Mouse (Mus musculus): ENCODE measurements around the gene Rfwd3.
"Not testable (repeated sequence)": the region's sequence is repeated elsewhere in the genome, so short reads cannot be mapped to it uniquely, and the experiment has no call there.

The Rfwd3 gene

DNA sequence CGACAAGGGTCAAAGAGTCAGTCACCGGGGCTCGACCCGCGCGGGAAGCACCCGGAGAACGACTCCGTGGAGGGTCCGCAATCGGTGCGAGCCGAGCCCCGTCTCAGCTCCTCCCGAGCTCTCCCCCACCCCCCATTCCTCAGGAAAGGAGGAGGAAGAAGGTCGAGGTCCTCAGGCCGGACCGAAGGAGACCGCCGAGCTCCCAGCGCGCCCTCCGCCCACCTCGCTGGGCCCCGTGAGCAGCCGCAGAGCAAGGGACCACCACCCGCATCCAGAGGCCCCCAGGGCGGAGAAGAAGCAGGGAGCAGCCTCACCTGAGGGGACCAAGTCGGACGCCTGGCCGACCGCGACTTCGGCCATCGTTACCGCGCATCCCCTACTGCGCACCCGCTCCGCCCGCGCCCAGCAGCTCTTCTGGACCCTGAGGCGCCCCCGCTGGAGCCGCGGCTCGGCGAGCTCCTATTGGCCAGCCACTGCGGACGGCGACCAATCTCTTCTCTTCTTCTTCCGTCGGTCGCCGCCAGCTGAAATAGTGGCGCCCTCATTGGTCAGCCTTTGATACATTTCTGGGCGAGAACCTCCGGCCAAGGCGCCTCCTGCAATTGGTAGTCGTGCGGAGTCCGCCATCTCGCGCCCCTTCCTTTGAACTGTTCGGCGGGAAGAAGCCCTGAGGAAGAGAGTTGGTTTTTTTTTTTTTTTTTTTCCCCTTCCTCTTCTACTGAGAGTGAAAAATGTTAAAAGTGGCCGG is at the start of gene Rfwd3:
Rfwd3 (minus strand) TSS at position 402 of the 748 bp plus-strand sequence.
- DNase-seq (ENCODE audit: low spot score), result peak; percentile 98

DNA sequence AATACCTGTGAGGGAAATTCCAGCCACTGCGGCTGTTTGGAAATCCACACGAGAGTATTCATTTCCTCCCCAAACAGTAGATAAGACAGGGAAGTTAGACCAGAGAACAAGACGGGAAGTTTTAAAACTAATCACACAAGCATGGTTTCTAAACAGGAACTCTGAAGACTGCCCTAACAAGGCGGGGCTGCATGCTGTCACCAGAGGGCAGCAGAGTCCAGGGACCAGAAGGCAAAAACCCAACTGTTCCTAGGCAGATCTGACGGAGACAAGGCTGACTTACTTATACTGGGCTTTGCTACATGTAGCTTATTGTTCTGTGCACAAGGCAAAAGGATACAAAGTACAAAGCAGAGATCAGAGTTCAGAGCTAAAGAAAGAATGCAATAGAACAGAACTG is 43.2 kb upstream of the Rfwd3 start:
- DNase-seq (ENCODE audit: low spot score), result peak; percentile 85

DNA sequence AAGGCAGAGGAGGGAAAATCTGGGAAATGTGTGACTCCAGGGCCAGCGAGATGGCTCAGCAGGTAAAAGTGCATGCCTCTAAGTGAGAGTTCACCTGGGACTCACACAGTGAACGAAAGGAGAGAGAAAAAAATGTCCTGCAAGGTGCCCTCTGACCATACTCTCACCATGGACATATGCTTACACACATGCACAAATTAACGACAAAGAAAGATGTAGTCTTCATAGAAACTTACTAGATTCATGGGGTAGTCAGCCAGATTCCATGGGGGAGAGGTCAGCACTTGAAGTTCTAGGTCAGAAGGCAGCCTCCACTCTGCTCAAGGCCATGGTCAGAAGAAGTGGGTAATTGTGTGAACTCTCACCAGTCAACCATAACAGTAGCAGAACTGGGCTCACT is 40.2 kb upstream of the Rfwd3 start:
- no peak for DNase-seq (ENCODE audit: low spot score)

- DNase-seq (ENCODE audit: low spot score), result no peak
Observed at GRCm38 (mm10) chr8:111338370-111339208, 38.6 kb upstream of the Rfwd3 start.

DNA sequence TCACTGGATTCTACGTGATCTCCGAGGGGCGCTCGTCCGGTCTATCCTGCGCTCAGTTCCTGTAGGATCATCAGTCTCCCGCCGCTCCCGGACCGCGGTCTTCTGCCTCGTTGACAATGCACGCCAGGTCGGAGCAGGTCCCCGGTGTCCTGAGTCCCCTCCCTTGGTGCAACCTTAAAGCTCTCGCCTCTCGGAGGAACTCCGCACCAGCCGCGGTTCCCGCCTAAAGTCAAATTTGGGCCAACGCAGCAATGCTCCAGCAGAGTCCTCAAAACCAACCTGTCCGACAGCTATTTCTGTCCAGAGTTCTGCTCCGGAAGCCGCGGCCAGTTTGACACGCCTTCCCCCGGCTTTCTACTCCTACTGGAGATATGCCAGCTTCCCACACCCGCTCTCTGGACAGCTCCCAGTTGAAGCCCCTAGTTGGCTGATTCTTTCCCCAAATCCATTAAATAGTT is 37.9 kb upstream of the Rfwd3 start, which contains the start of gene Mlkl:
Mlkl (minus strand) TSS at position 288 of the 458 bp plus-strand sequence.
- DNase-seq (ENCODE audit: low spot score), result no peak

GRCm38 (mm10) chr8:111337311-111337889 is 37.4 kb upstream of the Rfwd3 start:
- no peak for DNase-seq (ENCODE audit: low spot score)

- no peak for DNase-seq (ENCODE audit: low spot score)
Observed at GRCm38 (mm10) chr8:111336692-111337091, 36.7 kb upstream of the Rfwd3 start.

DNA sequence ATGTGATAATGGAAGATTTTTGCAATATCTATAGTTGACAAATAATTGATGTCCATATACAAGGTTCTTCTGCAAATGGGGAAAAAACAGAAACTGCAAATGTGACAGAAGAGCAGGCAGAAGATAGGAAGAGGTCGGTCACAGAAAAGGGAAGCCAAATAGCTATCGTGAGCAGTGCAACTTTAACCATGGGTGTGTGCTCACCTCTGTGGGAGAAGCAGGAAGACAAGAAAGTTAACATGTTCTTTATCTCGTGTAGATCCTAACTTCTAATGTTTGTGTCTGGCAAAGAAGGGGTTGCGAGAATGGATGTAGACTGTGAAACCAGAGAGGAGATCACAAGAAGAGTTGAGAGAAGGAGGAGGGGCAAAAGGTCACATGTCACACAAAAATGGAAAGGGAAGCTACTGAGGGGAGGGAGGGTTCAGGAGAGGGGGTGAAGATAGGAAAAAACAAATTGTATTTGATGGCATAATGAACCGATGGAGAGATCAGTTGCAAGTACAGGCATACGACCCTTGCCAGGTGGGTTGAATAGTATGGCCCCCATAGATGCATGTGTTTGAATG is 25.3 kb upstream of the Rfwd3 start:
- DNase-seq (ENCODE audit: low spot score), result no peak

- DNase-seq (ENCODE audit: low spot score), result no peak
Observed at GRCm38 (mm10) chr8:111314729-111315128, 14.7 kb upstream of the Rfwd3 start.

- DNase-seq (ENCODE audit: low spot score), result not testable (repeated sequence)
Observed at GRCm38 (mm10) chr8:111313961-111314360, 13.9 kb upstream of the Rfwd3 start.

GRCm38 (mm10) chr8:111312758-111313162 is 12.7 kb upstream of the Rfwd3 start:
- DNase-seq (ENCODE audit: low spot score), result no peak

DNA sequence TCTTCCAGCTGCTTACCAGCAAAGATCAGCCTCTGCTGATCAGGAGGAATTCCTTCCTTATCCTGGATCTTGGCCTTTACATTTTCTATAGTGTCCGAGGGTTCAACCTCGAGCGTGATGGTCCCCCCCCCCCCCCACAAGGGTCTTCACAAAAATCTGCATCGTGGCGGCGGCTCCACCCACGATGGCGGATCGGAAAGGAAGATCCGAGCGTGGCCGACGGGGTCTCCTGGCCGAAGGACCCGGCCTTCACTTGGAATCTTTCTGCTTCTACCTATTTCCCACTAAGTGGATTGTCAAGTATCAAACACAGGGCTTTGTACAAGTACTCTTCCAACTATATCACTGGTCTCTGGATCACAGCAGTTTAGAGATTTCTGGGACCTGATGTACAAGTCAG is 10.0 kb upstream of the Rfwd3 start:
- DNase-seq (ENCODE audit: low spot score), result not testable (repeated sequence)

DNA sequence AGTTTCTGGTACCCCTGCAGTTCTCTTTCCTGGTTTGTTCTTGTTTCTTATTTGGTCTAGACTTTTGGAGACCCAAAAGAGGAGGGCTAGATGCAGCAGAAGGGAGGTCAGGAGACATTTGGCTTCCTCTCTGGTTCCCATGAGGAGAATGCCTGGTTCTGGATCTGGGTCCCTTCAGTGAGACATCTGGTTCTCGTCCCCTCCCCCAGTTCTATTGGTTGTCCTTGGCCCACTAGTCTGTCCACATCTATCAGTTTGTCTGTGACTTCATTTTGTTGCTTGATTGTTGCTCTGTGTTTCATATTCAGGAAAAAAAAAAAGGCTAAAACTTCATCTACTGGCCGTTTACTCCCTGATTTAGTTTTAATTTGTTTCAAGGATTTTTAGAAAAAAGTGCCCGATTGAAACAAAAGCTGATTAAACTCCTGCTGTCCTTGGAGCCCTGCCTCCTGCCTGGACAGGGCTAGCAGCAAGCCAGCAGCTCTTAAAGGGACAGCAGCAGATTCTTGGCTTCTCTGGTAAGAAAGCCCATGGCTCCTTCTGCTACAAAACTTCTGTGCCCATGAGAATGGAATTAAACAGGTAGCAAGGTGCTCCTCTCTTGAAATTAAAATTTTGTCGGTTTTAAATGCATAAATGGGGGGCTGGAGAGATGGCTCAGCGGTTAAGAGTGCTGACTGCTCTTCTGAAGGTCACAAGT is 5.2 kb upstream of the Rfwd3 start:
- no peak for DNase-seq (ENCODE audit: low spot score)

- DNase-seq (ENCODE audit: low spot score), result no peak
Observed at GRCm38 (mm10) chr8:111304359-111304758, 4.3 kb upstream of the Rfwd3 start.

DNA sequence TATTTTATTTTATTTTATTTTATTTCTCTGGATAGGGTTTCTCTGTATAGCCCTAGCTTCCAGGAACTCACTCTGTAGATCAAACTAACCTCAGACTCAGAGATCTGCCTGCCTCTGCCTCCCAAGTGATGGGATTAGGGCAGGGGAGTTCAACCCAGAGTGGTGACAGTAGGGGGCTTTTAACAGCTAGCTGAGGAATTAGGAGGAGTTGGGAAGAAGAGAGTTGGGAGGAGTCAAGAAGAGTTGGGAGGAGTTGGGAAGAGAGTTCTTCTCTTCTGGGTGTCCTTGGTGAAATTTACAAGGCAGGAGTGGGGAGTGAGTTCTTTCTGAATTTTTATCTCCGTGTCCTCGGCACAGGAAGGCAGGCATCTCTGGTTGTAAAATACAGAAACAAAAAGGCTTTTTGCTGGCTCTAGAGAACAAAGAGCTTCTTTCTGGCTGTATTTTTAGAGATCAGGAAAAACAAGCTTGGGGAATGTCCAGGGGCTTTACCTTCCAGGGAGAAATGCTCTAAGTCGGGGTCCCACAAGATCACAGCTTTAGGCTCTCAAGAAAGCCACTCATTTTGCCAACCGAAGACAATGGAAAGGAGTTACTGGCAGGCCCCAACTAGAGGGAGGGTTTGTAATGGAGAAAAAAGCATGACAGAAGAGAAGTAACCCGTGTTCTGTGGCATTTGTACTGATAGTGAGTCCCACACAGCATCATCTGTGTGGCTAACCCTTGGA is 3.2 kb upstream of the Rfwd3 start:
- not testable (repeated sequence) for DNase-seq (ENCODE audit: low spot score)

- DNase-seq (ENCODE audit: low spot score), result peak; percentile 22
Observed at GRCm38 (mm10) chr8:111300597-111301546, 850 bp upstream of the Rfwd3 start.

GRCm38 (mm10) chr8:111299363-111299820 is 630 bp downstream of the Rfwd3 start:
- DNase-seq (ENCODE audit: low spot score), result peak; percentile 40

GRCm38 (mm10) chr8:111298011-111298410 is 2.0 kb downstream of the Rfwd3 start:
- DNase-seq (ENCODE audit: low spot score), result no peak

- DNase-seq (ENCODE audit: low spot score), result no peak
Observed at GRCm38 (mm10) chr8:111291733-111292132, 8.3 kb downstream of the Rfwd3 start.

- DNase-seq (ENCODE audit: low spot score), result no peak
Observed at GRCm38 (mm10) chr8:111290586-111290985, 9.4 kb downstream of the Rfwd3 start.
